Mouse (Mus musculus) forebrain, embryonic 13.5 days (tissue): Measurements from ENCODE around the gene Apbb1. TPM values are rescaled to one million over a fixed set of nuclear protein-coding genes. Genes with fewer than 3 reads are reported as not detected.

Experiments
- ATAC-seq: fragments of 200-750 bp; cut with Nextera tagmentation; 2 replicates; pipeline ENCODE4 v1.8.0; 2017
- H3K27ac ChIP-seq: fragments of 300-500 bp; sonication (generic); 2 replicates; pipeline ENCODE4 v1.5.1; 2015; ENCODE audit warnings: inconsistent platforms, mild to moderate bottlenecking, moderate library complexity
- H3K27me3 ChIP-seq: fragments of 300-500 bp; sonication (generic); 2 replicates; pipeline ENCODE4 v1.6.1; 2015; ENCODE audit warnings: mild to moderate bottlenecking, inconsistent platforms
- H3K36me3 ChIP-seq: fragments of 300-500 bp; sonication (generic); 2 replicates; pipeline ENCODE4 v1.6.1; 2015; ENCODE audit warnings: mild to moderate bottlenecking, inconsistent platforms; ENCODE audit not compliant: poor library complexity, severe bottlenecking
- H3K4me1 ChIP-seq: fragments of 300-500 bp; sonication (generic); 2 replicates; pipeline ENCODE4 v1.6.1; 2015; ENCODE audit warnings: inconsistent platforms
- H3K4me2 ChIP-seq: fragments of 300-500 bp; sonication (generic); 2 replicates; pipeline ENCODE4 v1.6.1; 2015; ENCODE audit warnings: inconsistent platforms, mild to moderate bottlenecking, moderate library complexity
- H3K4me3 ChIP-seq: fragments of 300-500 bp; sonication (generic); 2 replicates; pipeline ENCODE4 v1.5.1; 2015; ENCODE audit warnings: mild to moderate bottlenecking, inconsistent platforms
- H3K9ac ChIP-seq: fragments of 300-500 bp; sonication (generic); 2 replicates; pipeline ENCODE4 v1.6.1; 2015; ENCODE audit warnings: mild to moderate bottlenecking, inconsistent platforms
- H3K9me3 ChIP-seq: fragments of 300-500 bp; sonication (generic); replicated peaks from 2 replicates; pipeline ENCODE4 v1.6.1; 2016; ENCODE audit warnings: inconsistent platforms
- WGBS: fragments of 180-500 bp; shearing (Covaris S2); methylation state at CpG from one replicate; pipeline ENCODE4 v1.1.7; 2015; 5-methylcytosine and 5-hydroxymethylcytosine counted together
- polyA plus RNA-seq: library from polyadenylated mRNA; unstranded; fragments of >200 nt; fragmentation: Nextera tagmentation; extraction: Ambion mirVana; gene quantifications from 2 replicates; pipeline ENCODE4 v1.2.1, GENCODE M21; 2015

Gene Apbb1
- polyA plus RNA-seq, result 186 and 199 TPM in 2 replicates

DNA sequence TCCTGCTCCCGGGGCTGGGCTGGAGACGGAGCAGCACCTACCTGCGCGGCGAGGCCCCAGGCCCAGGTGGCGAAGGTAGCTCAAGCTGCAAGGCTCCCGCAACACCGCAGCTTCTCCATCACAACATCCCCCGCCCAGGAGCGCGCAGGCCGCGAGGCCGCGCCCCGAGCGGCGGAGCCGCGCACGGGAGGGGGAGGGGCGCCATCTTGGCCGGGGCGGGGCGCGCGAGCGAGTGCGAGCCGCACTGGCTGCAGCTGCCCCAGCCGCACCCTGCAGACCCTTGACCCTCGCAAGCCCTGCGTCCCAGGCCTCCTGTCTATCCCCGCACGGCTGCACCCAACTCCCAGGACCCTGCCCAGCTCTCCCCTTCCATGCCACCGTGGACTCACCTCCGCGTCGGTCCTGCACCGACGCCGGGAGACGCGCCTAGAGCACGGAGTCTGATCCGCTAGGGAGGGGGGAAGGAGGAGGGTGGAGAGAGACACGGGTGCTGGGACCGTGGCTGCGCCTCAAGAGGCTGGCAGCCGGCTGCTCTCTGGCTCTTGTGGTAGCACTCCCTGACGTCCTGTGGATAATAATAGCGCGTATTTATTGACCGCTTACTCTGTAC, at the start of gene Apbb1:
Gene Apbb1, minus strand, starts transcription at position 560 of the 610 bp plus-strand sequence.
- peak; percentile 95 for ATAC-seq
- peak within 1 kb of the TSS; percentile 93 for H3K27ac ChIP-seq
- no peaks in the 10 kb centered on the region for H3K27me3 ChIP-seq
- H3K9ac ChIP-seq, result peak within 1 kb of the TSS; percentile 85
- peaks cover 44% of the 10 kb centered on the region for H3K4me1 ChIP-seq
- peak within 1 kb of the TSS; percentile 75 for H3K4me3 ChIP-seq
- peak within 1 kb of the TSS; percentile 73 for H3K4me2 ChIP-seq
- H3K36me3 ChIP-seq, result no peaks in the 10 kb centered on the region
- H3K9me3 ChIP-seq, result no peaks in the 10 kb centered on the region
- under 1% methylated on average over 36 of the region's 54 CpGs for WGBS

GRCm38 (mm10) chr7:105628633-105629032, 47.2 kb upstream of the Apbb1 start:
- ATAC-seq, result peak; percentile 20; the same call in 1 of the 2 replicates
- WGBS, result 19% methylated on average over 3 of the region's 3 CpGs
- Histone ChIP-seq H3K9ac (no peak overlapping the region), H3K9me3 (no peaks in the 10 kb centered on the region), H3K27me3 (no peaks in the 10 kb centered on the region), H3K36me3 (peaks cover 18% of the 10 kb centered on the region), H3K4me1 (peaks cover 36% of the 10 kb centered on the region), H3K27ac (peak overlapping the region; percentile 61), H3K4me2 (no peak overlapping the region), H3K4me3 (no peak overlapping the region)

DNA sequence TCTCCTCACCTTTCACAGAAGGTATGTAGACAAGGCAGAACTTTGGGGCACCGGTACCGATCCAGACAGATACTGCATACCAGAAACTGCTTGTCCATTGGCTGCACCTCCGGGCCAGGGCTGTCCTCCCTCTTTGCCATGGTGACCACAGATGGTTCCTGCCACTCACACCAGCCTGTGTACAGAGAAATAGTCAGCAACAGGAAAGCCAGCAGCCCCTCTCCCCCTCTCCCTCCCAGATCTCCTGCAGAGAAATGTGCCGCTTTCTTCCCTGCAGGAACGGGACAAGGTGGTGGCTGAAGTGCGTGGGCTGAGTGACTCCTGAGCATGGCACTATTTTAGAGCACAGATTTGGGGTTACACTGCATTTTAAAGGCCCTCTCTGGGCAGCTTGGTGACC, 43.9 kb upstream of the Apbb1 start:
- peaks cover 19% of the 10 kb centered on the region for H3K4me1 ChIP-seq
- 87% methylated on average over 6 of the region's 6 CpGs for WGBS
- H3K4me2 ChIP-seq, result no peak overlapping the region
- H3K9me3 ChIP-seq, result no peaks in the 10 kb centered on the region
- no peak overlapping the region for H3K9ac ChIP-seq
- H3K27me3 ChIP-seq, result no peaks in the 10 kb centered on the region
- no peak overlapping the region for H3K27ac ChIP-seq
- ATAC-seq, result no peak
- peaks cover 50% of the 10 kb centered on the region for H3K36me3 ChIP-seq
- H3K4me3 ChIP-seq, result no peak overlapping the region

DNA sequence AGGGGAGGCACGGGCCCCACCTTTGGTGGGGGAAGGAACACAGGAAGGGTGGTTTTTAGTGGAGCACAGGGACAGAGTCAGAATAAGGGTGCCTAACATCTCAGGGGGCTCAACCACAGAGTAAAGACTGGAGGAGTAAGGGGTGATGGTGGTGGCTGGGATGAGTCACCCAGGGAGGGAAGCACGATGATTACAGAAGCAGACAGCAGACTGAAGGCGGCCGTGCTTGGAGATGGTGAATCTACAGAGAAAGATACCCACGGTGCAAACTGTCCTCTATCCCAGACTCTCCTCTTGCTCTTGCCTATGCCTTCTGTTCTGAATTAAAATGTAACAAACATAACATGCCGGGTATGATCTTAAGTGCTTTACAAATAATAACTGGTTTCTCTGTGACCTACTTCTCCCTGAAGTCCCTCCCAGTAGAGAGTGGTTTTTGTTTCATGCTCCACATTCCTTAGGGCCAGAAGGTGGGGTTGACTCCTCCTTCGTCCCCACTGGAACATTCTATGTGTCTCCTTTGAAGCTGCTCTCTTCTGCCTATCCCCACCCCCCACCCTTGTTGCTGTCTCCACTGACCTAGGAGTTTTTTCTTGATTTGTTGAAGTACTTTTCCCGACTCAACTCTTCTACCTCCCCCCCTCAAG, 40.3 kb upstream of the Apbb1 start:
- H3K4me3 ChIP-seq, result no peak overlapping the region
- H3K9ac ChIP-seq, result no peak overlapping the region
- ATAC-seq, result no peak
- H3K4me1 ChIP-seq, result no peaks in the 10 kb centered on the region
- WGBS, result 86% methylated on average over 8 of the region's 8 CpGs
- peaks cover 86% of the 10 kb centered on the region for H3K36me3 ChIP-seq
- no peak overlapping the region for H3K4me2 ChIP-seq
- H3K27ac ChIP-seq, result no peak overlapping the region
- no peaks in the 10 kb centered on the region for H3K27me3 ChIP-seq
- no peaks in the 10 kb centered on the region for H3K9me3 ChIP-seq

DNA sequence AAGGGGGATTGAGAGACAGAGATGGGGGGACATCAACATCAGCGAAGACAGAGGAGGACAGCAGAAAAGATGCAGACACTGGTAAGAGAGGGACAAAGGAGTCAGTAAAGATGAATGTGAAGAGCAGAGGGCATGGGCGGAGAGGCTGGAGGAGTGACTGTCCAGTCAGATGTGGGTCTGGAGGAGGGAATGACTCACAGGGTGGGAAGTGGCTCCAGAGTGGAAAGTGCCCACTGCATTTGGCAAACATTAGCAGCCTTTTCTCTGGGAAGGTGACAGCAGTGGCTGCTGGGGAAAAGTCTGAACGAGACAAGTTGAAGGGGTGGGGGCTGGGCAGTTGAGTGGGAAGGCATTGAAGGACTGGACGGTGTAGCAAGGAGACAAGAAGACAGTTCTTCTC, 39.6 kb upstream of the Apbb1 start:
- Histone ChIP-seq H3K4me1 (no peaks in the 10 kb centered on the region), H3K27me3 (no peaks in the 10 kb centered on the region), H3K4me2 (no peak overlapping the region), H3K9ac (no peak overlapping the region), H3K27ac (no peak overlapping the region), H3K9me3 (no peaks in the 10 kb centered on the region), H3K36me3 (peaks cover 93% of the 10 kb centered on the region), H3K4me3 (no peak overlapping the region)
- no peak for ATAC-seq
- WGBS, result 80% methylated on average over 4 of the region's 4 CpGs

DNA sequence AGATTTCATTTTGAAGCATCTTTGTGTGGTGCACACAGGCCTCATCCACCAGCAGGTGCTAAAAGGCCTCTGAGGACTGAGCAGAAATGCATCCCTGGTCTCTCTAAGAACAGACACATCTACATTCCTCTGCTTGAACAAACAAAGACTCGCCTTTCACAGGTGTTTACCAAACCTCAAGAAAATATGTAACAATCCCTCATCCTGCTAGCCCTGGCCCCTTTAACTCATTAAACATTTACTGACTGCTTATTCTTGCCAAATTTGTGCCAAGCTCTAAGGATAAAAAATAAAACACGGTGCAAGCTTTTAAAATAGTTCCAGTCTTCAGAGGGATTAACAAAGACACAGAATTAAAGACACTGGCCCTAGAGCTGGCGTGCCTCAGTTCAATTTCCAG, 38.2 kb upstream of the Apbb1 start:
- Histone ChIP-seq H3K36me3 (peaks cover 99% of the 10 kb centered on the region), H3K4me2 (no peak overlapping the region), H3K4me1 (no peaks in the 10 kb centered on the region), H3K4me3 (no peak overlapping the region), H3K27me3 (no peaks in the 10 kb centered on the region), H3K9ac (no peak overlapping the region), H3K27ac (no peak overlapping the region), H3K9me3 (no peaks in the 10 kb centered on the region)
- no peak for ATAC-seq
- WGBS, result 77% methylated on average over 3 of the region's 3 CpGs

DNA sequence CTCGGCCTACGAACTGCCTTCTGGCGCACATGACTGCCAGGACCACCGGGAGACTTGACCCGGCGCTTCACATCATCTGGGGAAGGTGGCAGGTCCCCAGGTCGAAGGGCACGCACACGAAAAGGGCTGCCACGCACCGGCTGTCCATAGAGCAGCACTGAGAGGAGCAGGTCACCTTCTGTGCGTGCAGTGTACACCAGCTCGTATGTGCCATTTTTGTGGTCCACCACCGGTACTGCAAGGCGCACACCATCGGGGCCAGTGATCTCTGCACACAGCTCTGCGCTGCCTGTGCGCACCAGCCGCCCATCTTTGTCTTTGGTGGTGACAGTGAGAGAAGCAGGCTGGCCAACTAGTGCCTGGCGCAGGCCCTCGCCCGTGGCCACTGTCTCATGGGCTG, 36.4 kb upstream of the Apbb1 start:
- no peaks in the 10 kb centered on the region for H3K4me1 ChIP-seq
- no peaks in the 10 kb centered on the region for H3K27me3 ChIP-seq
- no peak overlapping the region for H3K4me3 ChIP-seq
- no peak overlapping the region for H3K4me2 ChIP-seq
- peaks cover 99% of the 10 kb centered on the region for H3K36me3 ChIP-seq
- no peak overlapping the region for H3K9ac ChIP-seq
- H3K27ac ChIP-seq, result no peak overlapping the region
- H3K9me3 ChIP-seq, result no peaks in the 10 kb centered on the region
- no peak for ATAC-seq
- 95% methylated on average over 22 of the region's 22 CpGs for WGBS

DNA sequence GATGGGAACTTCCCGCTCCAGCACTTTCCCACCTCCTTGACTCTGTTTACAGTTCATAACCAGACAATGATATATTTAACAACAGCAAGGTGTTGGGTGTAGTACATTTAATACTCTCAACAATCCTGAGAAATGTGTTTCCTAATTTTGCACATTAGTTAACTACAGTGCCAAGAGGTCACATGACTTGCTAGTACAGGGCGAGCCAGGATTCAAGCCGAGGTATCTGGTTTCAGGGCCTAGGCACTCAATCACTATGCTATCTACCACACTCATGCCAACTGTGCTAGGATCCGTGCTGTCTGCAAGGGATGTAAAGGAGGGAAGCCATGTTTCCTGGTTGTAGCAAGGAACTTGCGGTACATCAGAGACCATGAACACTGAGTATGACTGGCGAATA, 35.1 kb upstream of the Apbb1 start:
- H3K4me1 ChIP-seq, result no peaks in the 10 kb centered on the region
- H3K27ac ChIP-seq, result no peak overlapping the region
- no peak overlapping the region for H3K9ac ChIP-seq
- H3K27me3 ChIP-seq, result no peaks in the 10 kb centered on the region
- 94% methylated on average over 6 of the region's 6 CpGs for WGBS
- ATAC-seq, result no peak
- H3K36me3 ChIP-seq, result peaks cover 99% of the 10 kb centered on the region
- H3K4me3 ChIP-seq, result no peak overlapping the region
- no peak overlapping the region for H3K4me2 ChIP-seq
- H3K9me3 ChIP-seq, result no peaks in the 10 kb centered on the region

DNA sequence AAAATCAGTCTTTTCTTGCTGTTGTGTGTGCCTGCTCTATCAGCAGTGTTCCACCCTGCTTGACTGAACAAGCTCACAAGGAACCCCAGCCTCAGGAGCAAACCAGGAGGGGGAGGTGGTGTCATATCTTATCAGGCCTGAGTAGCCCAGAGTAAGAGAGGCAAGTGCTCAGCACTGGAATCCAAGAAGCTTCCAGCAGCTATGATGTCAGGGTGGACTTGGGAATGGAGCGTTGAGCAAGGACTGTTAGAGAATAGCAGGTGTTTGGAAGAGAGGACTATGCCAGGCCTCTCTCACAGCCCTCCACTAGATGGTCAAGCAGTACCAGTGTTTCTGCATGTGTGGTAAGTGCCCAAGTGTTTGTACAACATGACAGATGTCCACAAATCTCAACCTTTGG, 34.3 kb upstream of the Apbb1 start:
- Histone ChIP-seq H3K9ac (no peak overlapping the region), H3K4me1 (no peaks in the 10 kb centered on the region), H3K4me2 (no peak overlapping the region), H3K36me3 (peaks cover 99% of the 10 kb centered on the region), H3K9me3 (no peaks in the 10 kb centered on the region), H3K27me3 (no peaks in the 10 kb centered on the region), H3K27ac (no peak overlapping the region), H3K4me3 (no peak overlapping the region)
- 76% methylated on average over 1 of the region's 1 CpGs for WGBS
- ATAC-seq, result no peak

DNA sequence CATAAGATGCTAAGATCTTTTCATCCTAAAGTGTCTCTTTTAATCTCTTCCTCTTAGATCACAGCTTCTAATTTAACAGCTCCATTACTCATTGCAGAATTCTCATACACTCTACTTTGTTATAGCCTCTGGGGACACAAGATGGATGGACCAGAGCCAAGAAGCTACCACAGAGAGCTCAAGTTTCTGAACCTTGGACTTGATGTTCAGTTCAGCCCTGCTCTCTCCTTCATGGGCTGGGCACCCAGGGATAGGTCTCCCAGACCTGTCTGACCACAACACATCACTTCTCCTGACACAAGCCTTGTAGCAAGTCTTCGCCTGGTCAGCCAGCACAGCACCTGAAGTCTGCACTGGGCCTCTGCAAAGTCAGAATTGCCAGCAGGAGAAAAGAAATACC, 32.9 kb upstream of the Apbb1 start:
- Histone ChIP-seq H3K4me1 (no peaks in the 10 kb centered on the region), H3K27me3 (no peaks in the 10 kb centered on the region), H3K36me3 (peaks cover 99% of the 10 kb centered on the region), H3K4me2 (no peak overlapping the region), H3K9ac (no peak overlapping the region), H3K27ac (no peak overlapping the region), H3K4me3 (no peak overlapping the region), H3K9me3 (no peaks in the 10 kb centered on the region)
- WGBS, result 97% methylated on average over 1 of the region's 1 CpGs
- no peak for ATAC-seq

DNA sequence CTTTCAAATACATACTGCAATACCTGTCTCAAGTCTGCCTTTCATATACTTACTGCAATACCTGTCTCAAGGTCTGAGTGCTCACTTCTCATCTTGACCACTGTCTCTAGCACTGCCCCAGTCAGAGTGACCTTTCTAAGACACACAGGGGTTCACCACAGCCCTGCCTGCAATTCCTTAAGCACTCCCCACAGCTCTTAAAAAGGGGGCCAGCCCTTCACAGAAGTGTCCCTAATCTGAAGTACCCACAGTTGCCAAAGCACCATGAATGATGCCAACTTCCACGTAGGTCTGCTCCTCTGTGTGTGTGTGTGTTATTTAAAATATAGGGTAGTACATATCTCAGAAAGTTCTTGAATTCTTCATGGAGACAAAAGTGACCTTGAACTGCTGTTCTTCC, 30.3 kb upstream of the Apbb1 start:
- Histone ChIP-seq H3K4me2 (no peak overlapping the region), H3K9me3 (no peaks in the 10 kb centered on the region), H3K4me1 (no peaks in the 10 kb centered on the region), H3K9ac (no peak overlapping the region), H3K36me3 (peaks cover 75% of the 10 kb centered on the region), H3K4me3 (no peak overlapping the region), H3K27ac (no peak overlapping the region), H3K27me3 (no peaks in the 10 kb centered on the region)
- 94% methylated on average over 1 of the region's 1 CpGs for WGBS
- ATAC-seq, result no peak

GRCm38 (mm10) chr7:105608467-105608866, 27.0 kb upstream of the Apbb1 start:
- no peak for ATAC-seq
- no peaks in the 10 kb centered on the region for H3K27me3 ChIP-seq
- no peak overlapping the region for H3K4me3 ChIP-seq
- H3K4me2 ChIP-seq, result no peak overlapping the region
- H3K27ac ChIP-seq, result no peak overlapping the region
- 90% methylated on average over 3 of the region's 3 CpGs for WGBS
- H3K9me3 ChIP-seq, result 0 out of 2 replicates have a peak, but pooled peaks cover 5% of the 10 kb centered on the region
- peaks cover 42% of the 10 kb centered on the region for H3K36me3 ChIP-seq
- H3K4me1 ChIP-seq, result no peaks in the 10 kb centered on the region
- H3K9ac ChIP-seq, result no peak overlapping the region
